Mouse (Mus musculus): ENCODE data around the gene Gm47955. TPM values are rescaled to one million over a fixed set of nuclear protein-coding genes. Genes with fewer than 3 reads are reported as not detected.
"Not testable (repeated sequence)": the region's sequence is repeated elsewhere in the genome, so short reads cannot be mapped to it uniquely, and the experiment has no call there.

The Gm47955 gene
- not detected in 2 replicates for polyA plus RNA-seq (2014; fragmentation: Nextera tagmentation; extraction: Ambion mirVana)

- H3K4me3 ChIP-seq (replicated peaks; ENCODE audit: low read length): no peak within 1 kb of the TSS
- 94% methylated on average over 11 of the region's 11 CpGs for WGBS
- ATAC-seq (ENCODE audit: low FRiP score) (no peak), DNase-seq (ENCODE audit: low spot score) (no peak)
- H3K27ac ChIP-seq: no peak within 1 kb of the TSS
- no peaks in the 10 kb centered on the region for H3K27me3 ChIP-seq (ENCODE audit: control insufficient read depth, insufficient read depth, low read length)
- no peaks in the 10 kb centered on the region for H3K9me3 ChIP-seq (ENCODE audit: control insufficient read depth, low read length)
- no peak within 1 kb of the TSS for H3K9ac ChIP-seq
- no peaks in the 10 kb centered on the region for H3K36me3 ChIP-seq (replicated peaks; ENCODE audit: control insufficient read depth, insufficient read depth)
- H3K4me1 ChIP-seq (replicated peaks; ENCODE audit: control insufficient read depth, insufficient read depth, low read length): no peaks in the 10 kb centered on the region
- no peak within 1 kb of the TSS for H3K4me2 ChIP-seq (replicated peaks)
These were observed at the start of gene Gm47955 for GRCm38 (mm10) chr1:82959870-82960385. TSS of gene Gm47955 (plus strand) at chr1:82960286.

DNA sequence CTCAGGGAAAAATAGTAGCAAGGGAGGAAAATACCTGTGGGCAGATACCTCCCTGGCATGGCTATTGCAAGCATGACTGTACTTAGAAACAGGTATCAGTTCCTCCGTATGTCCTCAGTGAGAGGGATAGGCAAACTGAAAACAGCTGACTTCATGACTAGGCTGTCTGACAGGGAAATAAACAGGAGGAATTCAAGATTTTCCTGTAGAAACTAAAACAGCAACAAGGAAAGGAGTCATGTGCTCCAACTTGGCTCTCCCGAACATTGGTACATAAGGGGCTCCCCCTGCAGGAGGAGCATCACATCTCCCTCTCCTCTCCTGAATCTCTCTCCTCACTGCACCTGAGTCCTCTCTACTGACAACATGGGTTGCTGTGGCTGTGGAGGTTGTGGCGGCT lies 47.1 kb upstream of the Gm47955 start, which contains the start of gene A030005L19Rik:
Gene A030005L19Rik (plus strand): TSS at position 301 of the 400 bp plus-strand sequence.
- no peaks in the 10 kb centered on the region for H3K9me3 ChIP-seq (ENCODE audit: control insufficient read depth, low read length)
- H3K4me2 ChIP-seq (replicated peaks): no peak within 1 kb of the TSS
- H3K4me1 ChIP-seq (replicated peaks; ENCODE audit: control insufficient read depth, insufficient read depth, low read length): no peaks in the 10 kb centered on the region
- no peak within 1 kb of the TSS for H3K4me3 ChIP-seq (replicated peaks; ENCODE audit: low read length)
- H3K27me3 ChIP-seq (ENCODE audit: control insufficient read depth, insufficient read depth, low read length): no peaks in the 10 kb centered on the region
- H3K9ac ChIP-seq: no peak within 1 kb of the TSS
- DNase-seq (ENCODE audit: low spot score) (no peak), ATAC-seq (ENCODE audit: low FRiP score) (no peak)
- H3K27ac ChIP-seq: no peak within 1 kb of the TSS
- 94% methylated on average over 3 of the region's 3 CpGs for WGBS
- H3K36me3 ChIP-seq (replicated peaks; ENCODE audit: control insufficient read depth, insufficient read depth): no peaks in the 10 kb centered on the region

GRCm38 (mm10) chr1:82913434-82913833 lies 46.7 kb upstream of the Gm47955 start:
- not testable (repeated sequence) for H3K9ac ChIP-seq; H3K4me3 ChIP-seq (replicated peaks; ENCODE audit: low read length); H3K27ac ChIP-seq; H3K4me2 ChIP-seq (replicated peaks); H3K4me1 ChIP-seq (replicated peaks; ENCODE audit: control insufficient read depth, insufficient read depth, low read length); ATAC-seq (ENCODE audit: low FRiP score); DNase-seq (ENCODE audit: low spot score); H3K36me3 ChIP-seq (replicated peaks; ENCODE audit: control insufficient read depth, insufficient read depth); H3K9me3 ChIP-seq (ENCODE audit: control insufficient read depth, low read length); H3K27me3 ChIP-seq (ENCODE audit: control insufficient read depth, insufficient read depth, low read length)
- WGBS: 93% methylated on average over 5 of the region's 5 CpGs

- no peak for ATAC-seq (ENCODE audit: low FRiP score)
- no peaks in the 10 kb centered on the region for H3K4me1 ChIP-seq (replicated peaks; ENCODE audit: control insufficient read depth, insufficient read depth, low read length)
These were observed 35.4 kb upstream of the Gm47955 start, which contains the start of gene A030014E15Rik for GRCm38 (mm10) chr1:82924650-82925049. TSS of gene A030014E15Rik (plus strand) at chr1:82924917.

DNA sequence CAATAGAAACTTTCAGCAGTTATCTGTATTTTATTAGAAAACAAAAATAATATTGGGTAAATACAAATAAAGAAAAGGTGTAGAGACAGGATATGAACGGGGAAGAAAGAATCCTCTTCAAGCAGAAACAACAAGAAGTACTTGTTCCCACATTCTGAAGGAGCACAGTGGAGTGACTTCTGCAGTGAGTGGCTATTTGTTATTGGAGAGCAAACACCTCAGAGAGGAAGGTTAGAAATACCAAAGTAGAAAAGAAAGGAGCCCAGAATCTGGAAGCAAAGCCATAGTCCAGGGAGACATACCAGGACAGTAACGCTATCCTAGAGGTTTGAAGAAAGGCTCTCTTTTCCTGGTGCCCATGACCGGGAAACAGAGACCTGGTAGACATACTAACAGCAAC lies 29.5 kb upstream of the Gm47955 start:
- not testable (repeated sequence) for H3K27ac ChIP-seq; H3K4me2 ChIP-seq (replicated peaks); H3K27me3 ChIP-seq (ENCODE audit: control insufficient read depth, insufficient read depth, low read length); DNase-seq (ENCODE audit: low spot score); H3K4me1 ChIP-seq (replicated peaks; ENCODE audit: control insufficient read depth, insufficient read depth, low read length); H3K36me3 ChIP-seq (replicated peaks; ENCODE audit: control insufficient read depth, insufficient read depth); H3K9ac ChIP-seq; ATAC-seq (ENCODE audit: low FRiP score); H3K4me3 ChIP-seq (replicated peaks; ENCODE audit: low read length); H3K9me3 ChIP-seq (ENCODE audit: control insufficient read depth, low read length)
- 87% methylated on average over 1 of the region's 3 CpGs for WGBS

More at GRCm38 (mm10) chr1:82924650-82925049, 35.4 kb upstream of the Gm47955 start, which contains the start of gene A030014E15Rik:
- Histone ChIP-seq H3K9ac (no peak within 1 kb of the TSS), H3K27ac (no peak within 1 kb of the TSS), H3K4me3 (replicated peaks; ENCODE audit: low read length) (no peak within 1 kb of the TSS), H3K27me3 (ENCODE audit: control insufficient read depth, insufficient read depth, low read length) (no peaks in the 10 kb centered on the region), H3K9me3 (ENCODE audit: control insufficient read depth, low read length) (no peaks in the 10 kb centered on the region), H3K4me2 (replicated peaks) (no peak within 1 kb of the TSS), H3K36me3 (replicated peaks; ENCODE audit: control insufficient read depth, insufficient read depth) (no peaks in the 10 kb centered on the region)
- DNase-seq (ENCODE audit: low spot score): no peak
- WGBS: 91% methylated on average over 6 of the region's 6 CpGs

- H3K4me3 ChIP-seq (replicated peaks; ENCODE audit: low read length); H3K4me2 ChIP-seq (replicated peaks); ATAC-seq (ENCODE audit: low FRiP score); H3K9ac ChIP-seq; H3K27ac ChIP-seq; H3K4me1 ChIP-seq (replicated peaks; ENCODE audit: control insufficient read depth, insufficient read depth, low read length); DNase-seq (ENCODE audit: low spot score); H3K36me3 ChIP-seq (replicated peaks; ENCODE audit: control insufficient read depth, insufficient read depth); H3K27me3 ChIP-seq (ENCODE audit: control insufficient read depth, insufficient read depth, low read length); H3K9me3 ChIP-seq (ENCODE audit: control insufficient read depth, low read length): not testable (repeated sequence)
- no CpG with 5 or more reads among the region's 6 CpGs for WGBS
These were observed 28.8 kb upstream of the Gm47955 start, which contains the start of gene Gm6217 for GRCm38 (mm10) chr1:82931326-82931725. TSS of gene Gm6217 (minus strand) at chr1:82931399.

DNA sequence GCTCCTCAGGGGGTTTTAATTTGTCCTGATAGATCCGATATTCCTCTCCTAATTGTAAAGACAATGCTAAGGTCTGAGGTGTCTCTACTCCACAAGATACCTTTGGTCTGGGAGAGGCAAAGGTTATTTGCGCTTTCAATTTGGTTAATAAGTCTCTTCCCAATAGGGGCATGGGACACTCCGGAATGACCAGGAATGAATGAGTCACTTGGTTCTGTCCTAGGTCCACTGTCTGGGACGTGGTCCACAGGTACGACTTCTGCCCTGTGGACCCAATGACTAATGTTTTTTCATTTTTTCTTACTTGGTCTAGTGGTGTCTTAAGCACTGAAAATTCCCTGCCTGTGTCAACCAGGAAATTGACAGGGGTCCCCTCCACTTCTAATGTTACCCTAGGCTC lies 21.4 kb upstream of the Gm47955 start:
- Histone ChIP-seq H3K4me1 (replicated peaks; ENCODE audit: control insufficient read depth, insufficient read depth, low read length) (no peaks in the 10 kb centered on the region), H3K9me3 (ENCODE audit: control insufficient read depth, low read length) (no peaks in the 10 kb centered on the region), H3K4me3 (replicated peaks; ENCODE audit: low read length) (no peak overlapping the region), H3K36me3 (replicated peaks; ENCODE audit: control insufficient read depth, insufficient read depth) (no peaks in the 10 kb centered on the region), H3K27ac (no peak overlapping the region), H3K4me2 (replicated peaks) (no peak overlapping the region), H3K9ac (no peak overlapping the region), H3K27me3 (ENCODE audit: control insufficient read depth, insufficient read depth, low read length) (no peaks in the 10 kb centered on the region)
- no peak for DNase-seq (ENCODE audit: low spot score)
- ATAC-seq (ENCODE audit: low FRiP score): no peak
- WGBS: 97% methylated on average over 5 of the region's 5 CpGs

DNA sequence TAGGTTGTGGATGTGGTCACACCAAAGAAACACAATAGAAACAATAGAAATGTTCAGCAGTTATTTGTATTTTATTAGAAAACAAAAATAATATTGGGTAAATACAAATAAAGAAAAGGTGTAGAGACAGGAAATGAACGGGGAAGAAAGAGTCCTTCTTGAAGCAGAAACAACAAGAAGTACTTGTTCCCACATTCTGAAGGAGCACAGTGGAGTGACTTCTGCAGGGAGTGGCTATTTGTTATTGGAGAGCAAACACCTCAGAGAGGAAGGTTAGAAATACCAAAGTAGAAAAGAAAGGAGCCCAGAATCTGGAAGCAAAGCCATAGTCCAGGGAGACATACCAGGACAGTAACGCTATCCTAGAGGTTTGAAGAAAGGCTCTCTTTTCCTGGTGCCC lies 17.6 kb upstream of the Gm47955 start:
- H3K4me3 ChIP-seq (replicated peaks; ENCODE audit: low read length); H3K27ac ChIP-seq; DNase-seq (ENCODE audit: low spot score); H3K27me3 ChIP-seq (ENCODE audit: control insufficient read depth, insufficient read depth, low read length); H3K4me2 ChIP-seq (replicated peaks); H3K9ac ChIP-seq; H3K9me3 ChIP-seq (ENCODE audit: control insufficient read depth, low read length); ATAC-seq (ENCODE audit: low FRiP score); H3K4me1 ChIP-seq (replicated peaks; ENCODE audit: control insufficient read depth, insufficient read depth, low read length); H3K36me3 ChIP-seq (replicated peaks; ENCODE audit: control insufficient read depth, insufficient read depth): not testable (repeated sequence)
- WGBS: 83% methylated on average over 1 of the region's 2 CpGs

DNA sequence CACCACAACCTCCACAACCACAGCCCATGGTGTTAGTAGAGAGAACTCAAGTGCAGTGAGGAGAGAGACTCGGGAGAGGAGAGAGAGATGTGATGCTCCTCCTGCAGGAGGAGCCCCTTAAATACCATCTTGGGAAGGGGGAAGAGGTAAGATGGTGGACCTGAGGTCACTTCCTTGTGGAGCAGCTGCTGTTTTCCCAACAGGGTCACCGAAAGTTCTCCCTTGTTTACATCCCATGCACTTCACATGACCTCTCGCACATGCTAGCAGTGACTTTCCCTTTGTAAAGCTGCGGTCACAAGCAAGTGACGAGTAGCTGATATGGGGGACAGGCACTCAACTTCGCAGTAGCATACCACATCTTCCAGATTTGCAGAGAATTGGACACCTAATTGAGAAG lies 16.8 kb upstream of the Gm47955 start, which contains the start of gene A030003K21Rik:
Gene A030003K21Rik (minus strand): TSS at position 94 of the 400 bp plus-strand sequence.
- H3K27ac ChIP-seq; H3K4me2 ChIP-seq (replicated peaks); H3K9me3 ChIP-seq (ENCODE audit: control insufficient read depth, low read length); DNase-seq (ENCODE audit: low spot score); H3K4me1 ChIP-seq (replicated peaks; ENCODE audit: control insufficient read depth, insufficient read depth, low read length); H3K4me3 ChIP-seq (replicated peaks; ENCODE audit: low read length); ATAC-seq (ENCODE audit: low FRiP score); H3K36me3 ChIP-seq (replicated peaks; ENCODE audit: control insufficient read depth, insufficient read depth); H3K27me3 ChIP-seq (ENCODE audit: control insufficient read depth, insufficient read depth, low read length); H3K9ac ChIP-seq: not testable (repeated sequence)
- WGBS: no CpG with 5 or more reads among the region's 6 CpGs

DNA sequence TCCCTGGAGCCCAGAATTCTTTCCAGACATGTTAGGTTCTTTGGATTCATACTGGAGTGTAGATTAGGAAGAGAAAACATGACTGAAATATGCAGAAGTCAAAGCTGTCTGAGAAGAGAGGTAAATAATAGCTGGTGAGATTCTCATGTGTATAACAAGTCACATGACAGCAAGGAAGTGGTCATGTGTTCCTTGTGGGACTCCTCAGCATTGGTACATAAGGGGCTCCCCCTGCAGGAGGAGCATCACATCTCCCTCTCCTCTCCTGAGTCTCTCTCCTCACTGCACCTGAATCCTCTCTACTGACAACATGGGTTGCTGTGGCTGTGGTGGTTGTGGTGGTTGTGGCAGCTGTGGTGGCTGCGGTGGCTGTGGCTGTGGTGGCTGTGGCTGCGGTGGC lies 14.1 kb upstream of the Gm47955 start:
- 80% methylated on average over 1 of the region's 2 CpGs for WGBS
- not testable (repeated sequence) for DNase-seq (ENCODE audit: low spot score); H3K4me1 ChIP-seq (replicated peaks; ENCODE audit: control insufficient read depth, insufficient read depth, low read length); H3K4me2 ChIP-seq (replicated peaks); H3K36me3 ChIP-seq (replicated peaks; ENCODE audit: control insufficient read depth, insufficient read depth); H3K9me3 ChIP-seq (ENCODE audit: control insufficient read depth, low read length); ATAC-seq (ENCODE audit: low FRiP score); H3K4me3 ChIP-seq (replicated peaks; ENCODE audit: low read length); H3K9ac ChIP-seq; H3K27me3 ChIP-seq (ENCODE audit: control insufficient read depth, insufficient read depth, low read length); H3K27ac ChIP-seq
